18 mouse cellular contexts compared by ENCODE assay signal in genomic region chr4:140086192-140086591, GRCm38 (mm10).
A peak's percentile ranks its signal among the peaks of the same experiment; 100 is the strongest.
DNase-seq lines count a peak whose midpoint lies in the region; ATAC-seq and TF ChIP-seq lines count a peak whose summit lies in the region.
"Had no signal": no experiment of that assay in that cellular context is flagged by ENCODE, and none has a peak within 500 bp of the region (broad histone marks: within the 10 kb centered on the region; RNA-seq: fewer than 3 reads in every experiment).

No protein-coding gene starts in this region.

- no peak for TF ChIP-seq CTCF in brain, embryonic 14.5 days (IDR thresholded peaks at IDR 0.05; ENCODE audit: borderline replicate concordance, extremely low read depth, insufficient read depth, insufficient read length)
- TF ChIP-seq CTCF in olfactory bulb, adult 2 months (IDR thresholded peaks at IDR 0.05; ENCODE audit: insufficient read depth, low read depth, low read length): no peak
- no peak for TF ChIP-seq CTCF in stomach, postnatal 0 days (IDR thresholded peaks at IDR 0.05; ENCODE audit: low read depth)

- H3K4me1 ChIP-seq in hindbrain, embryonic 11.5 days (replicated peaks; ENCODE audit: control insufficient read depth, insufficient read depth, low read length): no peaks in the 10 kb centered on the region; the same call in 1 of the 2 replicates
- H3K4me1 ChIP-seq in hindbrain, embryonic 16.5 days (ENCODE audit: control insufficient read depth, insufficient read depth, low read depth, low read length): peaks cover 9% of the 10 kb centered on the region; the same call in 1 of the 2 replicates
- peaks cover 24% of the 10 kb centered on the region for H3K4me1 ChIP-seq in neural tube, embryonic 15.5 days
- H3K4me1 ChIP-seq in olfactory bulb, adult 2 months (ENCODE audit: control insufficient read depth, insufficient read depth, low read length): peaks cover 24% of the 10 kb centered on the region
- no peaks in the 10 kb centered on the region for H3K4me1 ChIP-seq in stomach, postnatal 0 days (replicated peaks; ENCODE audit: control insufficient read depth, insufficient read depth)
- H3K4me1 ChIP-seq: limb, embryonic 12.5 days had no signal

- TF ChIP-seq EP300 in stomach, postnatal 0 days (optimal IDR thresholded peaks at IDR 0.05): no peak

- no peak overlapping the region for H3K4me2 ChIP-seq in hindbrain, embryonic 11.5 days (replicated peaks; ENCODE audit: low read depth, low read length)
- H3K4me2 ChIP-seq in hindbrain, embryonic 16.5 days (ENCODE audit: low read length): no peak overlapping the region
- no peak overlapping the region for H3K4me2 ChIP-seq in neural tube, embryonic 15.5 days
- no peak overlapping the region for H3K4me2 ChIP-seq in stomach, postnatal 0 days (replicated peaks; ENCODE audit: low read depth)
- H3K4me2 ChIP-seq: heart, embryonic 13.5 days; hindbrain, embryonic 15.5 days; limb, embryonic 12.5 days; stomach, embryonic 15.5 days had no signal

- TF ChIP-seq POLR2A in brain, embryonic 14.5 days (IDR thresholded peaks at IDR 0.05; ENCODE audit: borderline replicate concordance, extremely low read depth, insufficient read depth, insufficient read length, poor library complexity, severe bottlenecking): no peak
- TF ChIP-seq POLR2A in olfactory bulb, adult 2 months (IDR thresholded peaks at IDR 0.05; ENCODE audit: insufficient read depth, low read depth, low read length): no peak

- H3K4me3 ChIP-seq in hindbrain, embryonic 11.5 days (ENCODE audit: low read depth, low read length): no peak overlapping the region
- H3K4me3 ChIP-seq in hindbrain, embryonic 16.5 days (ENCODE audit: low read length): no peak overlapping the region
- H3K4me3 ChIP-seq in neural tube, embryonic 15.5 days (replicated peaks): no peak overlapping the region
- H3K4me3 ChIP-seq in olfactory bulb, adult 2 months (ENCODE audit: insufficient read depth, low read depth, low read length): no peak overlapping the region
- H3K4me3 ChIP-seq in stomach, postnatal 0 days (ENCODE audit: low read depth, low read length): no peak overlapping the region
- H3K4me3 ChIP-seq: heart, embryonic 13.5 days; hindbrain, embryonic 15.5 days; limb, embryonic 12.5 days; stomach, embryonic 15.5 days had no signal

- H3K27ac ChIP-seq in hindbrain, embryonic 11.5 days (ENCODE audit: low read depth, low read length): no peak overlapping the region
- H3K27ac ChIP-seq in hindbrain, embryonic 16.5 days (ENCODE audit: low read depth, low read length): no peak overlapping the region
- H3K27ac ChIP-seq in neural tube, embryonic 15.5 days (replicated peaks): no peak overlapping the region
- 0 out of 2 replicates have a peak overlapping the region, but pooled peaks have one; percentile 13 for H3K27ac ChIP-seq in olfactory bulb, adult 2 months (ENCODE audit: insufficient read depth, low read depth, low read length)
- H3K27ac ChIP-seq in stomach, postnatal 0 days (replicated peaks): no peak overlapping the region
- H3K27ac ChIP-seq: heart, embryonic 13.5 days; hindbrain, embryonic 15.5 days; limb, embryonic 12.5 days; stomach, embryonic 15.5 days had no signal

- no peaks in the 10 kb centered on the region for H3K36me3 ChIP-seq in hindbrain, embryonic 11.5 days (ENCODE audit: control insufficient read depth, insufficient read depth, low read length)
- no peaks in the 10 kb centered on the region for H3K36me3 ChIP-seq in hindbrain, embryonic 16.5 days (ENCODE audit: control insufficient read depth, insufficient read depth, low read length)
- no peaks in the 10 kb centered on the region for H3K36me3 ChIP-seq in neural tube, embryonic 15.5 days
- no peaks in the 10 kb centered on the region for H3K36me3 ChIP-seq in stomach, postnatal 0 days (ENCODE audit: control insufficient read depth, insufficient read depth, low read length)
- H3K36me3 ChIP-seq: heart, embryonic 13.5 days; hindbrain, embryonic 15.5 days; limb, embryonic 12.5 days; stomach, embryonic 15.5 days had no signal

- H3K9me3 ChIP-seq in hindbrain, embryonic 11.5 days (ENCODE audit: control insufficient read depth, low read length): no peaks in the 10 kb centered on the region
- no peaks in the 10 kb centered on the region for H3K9me3 ChIP-seq in hindbrain, embryonic 16.5 days (ENCODE audit: control insufficient read depth, low read length)
- H3K9me3 ChIP-seq in neural tube, embryonic 15.5 days (replicated peaks): no peaks in the 10 kb centered on the region
- H3K9me3 ChIP-seq in stomach, postnatal 0 days (ENCODE audit: control insufficient read depth, low read length): no peaks in the 10 kb centered on the region
- H3K9me3 ChIP-seq: heart, embryonic 13.5 days; hindbrain, embryonic 15.5 days; limb, embryonic 12.5 days; stomach, embryonic 15.5 days had no signal

- 63% methylated on average over 7 of the region's 7 CpGs for WGBS in hindbrain, embryonic 11.5 days
- WGBS in hindbrain, embryonic 16.5 days: 57% methylated on average over 7 of the region's 7 CpGs
- 56% methylated on average over 7 of the region's 7 CpGs for WGBS in neural tube, embryonic 15.5 days
- 63% methylated on average over 7 of the region's 7 CpGs for WGBS in olfactory bulb, adult 2 months
- WGBS in stomach, postnatal 0 days: 51% methylated on average over 7 of the region's 7 CpGs

- DNase-seq in hindbrain, embryonic 11.5 days (ENCODE audit: low spot score): peak; percentile 45
- DNase-seq in neural tube, embryonic 10.5 days (ENCODE audit: extremely low spot score, low spot score): no peak
- peak; percentile 57 for DNase-seq in brain, embryonic 14.5 days (ENCODE audit: low read depth)
- no peak for DNase-seq in stomach, postnatal 0 days (ENCODE audit: low spot score)
- DNase-seq: adrenal gland, adult 8-10 months; gastrocnemius, postnatal 36 days; kidney, adult 9 months; lung, postnatal 36 days; thymus, postnatal 25 days had no signal

- no peak for ATAC-seq in hindbrain, embryonic 11.5 days (ENCODE audit: low FRiP score)
- ATAC-seq in hindbrain, embryonic 16.5 days: no peak
- ATAC-seq in neural tube, embryonic 15.5 days (ENCODE audit: low FRiP score): 0 out of 2 replicates have a peak, but pooled peaks have one; percentile 46
- no peak for ATAC-seq in stomach, postnatal 0 days (ENCODE audit: low FRiP score, low TSS enrichment)
- ATAC-seq: forebrain, embryonic 16.5 days; Patski had no signal

- H3K9ac ChIP-seq in hindbrain, embryonic 11.5 days (ENCODE audit: low read depth, low read length): no peak overlapping the region
- H3K9ac ChIP-seq in hindbrain, embryonic 16.5 days (ENCODE audit: low read depth, low read length): no peak overlapping the region
- H3K9ac ChIP-seq in neural tube, embryonic 15.5 days (replicated peaks): no peak overlapping the region
- no peak overlapping the region for H3K9ac ChIP-seq in stomach, postnatal 0 days (ENCODE audit: low read length)
- H3K9ac ChIP-seq: heart, embryonic 13.5 days; hindbrain, embryonic 15.5 days; limb, embryonic 12.5 days; stomach, embryonic 15.5 days had no signal

- no peaks in the 10 kb centered on the region for H3K27me3 ChIP-seq in hindbrain, embryonic 11.5 days (ENCODE audit: control insufficient read depth, insufficient read depth, low read length)
- H3K27me3 ChIP-seq in hindbrain, embryonic 16.5 days (replicated peaks; ENCODE audit: control insufficient read depth, insufficient read depth, low read length): no peaks in the 10 kb centered on the region
- no peaks in the 10 kb centered on the region for H3K27me3 ChIP-seq in neural tube, embryonic 15.5 days (replicated peaks)
- no peaks in the 10 kb centered on the region for H3K27me3 ChIP-seq in stomach, postnatal 0 days (ENCODE audit: control insufficient read depth, insufficient read depth, low read length)
- H3K27me3 ChIP-seq: hindbrain, embryonic 15.5 days; stomach, embryonic 15.5 days had no signal

Comparison
In these comparisons a context has a peak if more than half of its experiments do, and no peak if none do; other contexts are left out.
1. DNase-seq: peak in hindbrain, embryonic 11.5 days (single experiment) and brain, embryonic 14.5 days (single experiment); none in neural tube, embryonic 10.5 days (single experiment) and stomach, postnatal 0 days (single experiment).